Mouse (Mus musculus) kidney, postnatal 14 days (tissue): ENCODE measurements around the gene Drc7.
A peak's percentile ranks its signal among the peaks of the same experiment; 100 is the strongest.
"Not testable (repeated sequence)": the region's sequence is repeated elsewhere in the genome, so short reads cannot be mapped to it uniquely, and the experiment has no call there.

Source experiments
- DNase-seq: peaks from one replicate; pipeline ENCODE4 v3.0.0; 2022; ENCODE audit warnings: mixed read lengths

Drc7 gene

DNA sequence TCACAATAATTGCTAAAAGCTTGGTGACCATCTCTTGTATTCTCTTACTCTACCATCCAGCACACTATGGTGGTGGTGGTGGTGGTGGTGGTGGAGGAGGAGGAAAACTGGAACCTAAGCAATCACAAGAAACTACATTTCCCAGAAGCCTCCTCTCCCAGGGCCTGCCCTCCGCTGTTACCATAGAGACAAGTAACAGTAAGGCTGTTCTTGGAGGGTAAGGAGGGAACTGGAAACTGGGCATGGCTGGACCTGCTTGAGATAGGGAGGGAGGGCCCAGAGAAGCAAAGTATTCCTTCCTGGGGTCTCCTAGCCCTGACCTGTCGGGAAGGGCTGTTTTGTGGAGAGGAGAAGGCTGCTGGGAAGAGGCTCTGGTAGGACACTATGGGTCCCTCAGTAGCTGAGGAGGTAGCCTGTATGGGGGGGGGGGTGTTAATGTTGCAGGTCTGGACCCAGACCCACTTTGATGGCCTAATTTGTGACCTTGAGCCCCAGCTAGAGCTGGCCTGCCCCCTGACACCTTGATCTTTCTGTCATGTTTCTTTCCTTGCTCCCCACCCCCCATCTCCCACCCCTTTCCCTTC lies at the start of gene Drc7:
Gene Drc7, plus strand, starts transcription at position 177 of the 584 bp plus-strand sequence.
- no peak for DNase-seq

DNA sequence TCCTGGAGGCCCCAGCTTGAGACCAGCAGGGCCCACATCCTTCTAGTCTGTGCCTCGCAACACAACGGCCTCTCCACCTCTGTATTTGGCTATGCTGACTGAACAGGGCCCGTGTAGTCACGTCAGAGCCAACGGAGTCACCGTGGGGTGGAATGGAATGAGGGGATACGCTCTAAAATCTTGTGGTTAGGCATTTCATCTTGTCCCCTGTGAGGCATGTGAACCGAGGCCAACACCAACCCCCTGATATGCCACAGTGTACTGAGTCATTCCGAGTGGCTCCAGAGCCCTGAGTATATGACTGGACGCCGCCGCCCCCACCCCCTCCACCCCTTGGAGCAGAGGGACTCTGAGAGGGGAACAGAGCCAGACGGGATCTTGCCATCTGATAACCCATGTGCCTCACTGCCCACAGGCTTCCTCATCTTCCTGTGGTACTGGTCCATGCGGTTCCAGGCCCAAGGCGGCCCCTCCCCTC lies 42.4 kb upstream of the Drc7 start:
- DNase-seq: no peak

GRCm38 (mm10) chr8:95015866-95016265 lies 39.0 kb upstream of the Drc7 start:
- DNase-seq: no peak

- DNase-seq: no peak
These were observed 38.2 kb upstream of the Drc7 start for GRCm38 (mm10) chr8:95016684-95017083.

GRCm38 (mm10) chr8:95017451-95017850 lies 37.5 kb upstream of the Drc7 start, which contains the start of gene Adgrg3:
Gene Adgrg3, plus strand, starts transcription at chr8:95017692.
- no peak for DNase-seq

DNA sequence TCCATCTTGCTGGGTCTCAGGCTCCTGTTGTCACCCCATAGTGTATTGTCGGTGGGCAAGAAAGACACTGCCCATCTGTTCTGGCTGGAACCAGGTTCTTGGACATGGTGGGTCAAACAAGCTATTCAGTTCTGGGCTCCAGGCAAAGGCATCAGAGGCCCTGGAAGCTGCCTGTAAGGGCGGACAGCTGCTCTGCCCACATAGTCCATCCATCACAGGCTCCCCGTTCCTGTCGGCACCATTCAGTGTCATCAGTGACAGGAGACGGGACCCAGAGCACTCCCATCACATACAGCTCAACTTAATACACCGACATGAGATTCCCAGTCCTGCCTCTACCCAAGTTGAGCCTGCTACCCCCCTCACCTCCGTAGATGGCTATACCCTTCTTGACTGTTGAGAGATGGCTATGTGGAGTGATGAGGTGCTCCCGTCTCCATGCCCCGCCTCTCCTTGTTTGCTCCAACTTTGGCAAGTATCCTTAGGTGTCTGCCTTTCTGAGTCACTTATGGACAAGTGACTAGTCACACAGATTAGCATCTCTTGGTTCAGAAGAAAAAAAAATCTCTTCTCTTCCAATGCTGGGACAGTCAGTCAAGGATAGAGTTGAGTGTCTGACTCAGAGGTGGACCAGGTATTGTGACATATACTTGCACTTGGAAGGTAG lies 36.8 kb upstream of the Drc7 start:
- no peak for DNase-seq

GRCm38 (mm10) chr8:95020293-95020777 lies 34.6 kb upstream of the Drc7 start:
- peak; percentile 47 for DNase-seq

DNA sequence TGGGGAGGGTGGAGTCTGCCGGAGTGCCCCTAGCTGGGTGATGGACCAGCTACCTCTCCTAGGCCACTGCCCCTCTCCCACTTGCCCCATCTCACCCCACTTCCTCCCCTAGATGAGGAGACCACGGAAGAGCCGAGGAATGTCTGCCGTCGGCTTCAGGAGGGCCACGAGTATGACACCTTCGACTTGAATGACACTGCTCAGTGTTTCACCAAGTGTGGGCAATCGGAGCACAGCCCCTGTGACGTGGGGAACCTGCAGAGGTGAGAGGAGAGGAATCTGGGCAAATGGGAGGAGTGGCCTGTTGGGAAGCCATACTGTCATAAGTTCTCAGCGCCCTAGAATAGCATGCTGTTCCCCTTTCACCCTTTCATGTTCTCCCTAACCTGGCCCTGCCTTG lies 34.1 kb upstream of the Drc7 start:
- DNase-seq: no peak

- no peak for DNase-seq
These were observed 31.7 kb upstream of the Drc7 start for GRCm38 (mm10) chr8:95023201-95023600.

- no peak for DNase-seq
These were observed 30.5 kb upstream of the Drc7 start for GRCm38 (mm10) chr8:95024387-95024786.

DNA sequence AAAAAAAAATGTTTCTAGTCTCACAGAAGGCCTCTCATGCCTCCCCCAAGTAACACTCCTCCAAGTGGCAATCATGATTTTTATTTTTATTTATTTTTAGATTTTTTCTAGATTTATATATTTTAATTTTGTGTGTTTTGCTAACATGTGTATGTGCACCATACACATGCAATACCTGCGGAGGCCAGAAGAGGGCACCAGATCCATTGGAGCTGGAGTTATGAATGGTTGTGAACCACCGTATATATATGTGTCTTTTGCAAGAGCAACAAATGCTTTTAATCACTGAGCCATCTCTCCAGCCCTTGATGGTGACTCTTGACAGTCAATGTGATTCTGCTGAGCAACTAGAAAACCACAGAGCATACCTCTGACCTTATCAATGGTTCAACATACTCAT lies 29.5 kb upstream of the Drc7 start:
- no peak for DNase-seq

- not testable (repeated sequence) for DNase-seq
These were observed 26.5 kb upstream of the Drc7 start for GRCm38 (mm10) chr8:95028391-95028790.

- DNase-seq: peak; percentile 51
These were observed 17.6 kb upstream of the Drc7 start for GRCm38 (mm10) chr8:95037106-95037925.

DNA sequence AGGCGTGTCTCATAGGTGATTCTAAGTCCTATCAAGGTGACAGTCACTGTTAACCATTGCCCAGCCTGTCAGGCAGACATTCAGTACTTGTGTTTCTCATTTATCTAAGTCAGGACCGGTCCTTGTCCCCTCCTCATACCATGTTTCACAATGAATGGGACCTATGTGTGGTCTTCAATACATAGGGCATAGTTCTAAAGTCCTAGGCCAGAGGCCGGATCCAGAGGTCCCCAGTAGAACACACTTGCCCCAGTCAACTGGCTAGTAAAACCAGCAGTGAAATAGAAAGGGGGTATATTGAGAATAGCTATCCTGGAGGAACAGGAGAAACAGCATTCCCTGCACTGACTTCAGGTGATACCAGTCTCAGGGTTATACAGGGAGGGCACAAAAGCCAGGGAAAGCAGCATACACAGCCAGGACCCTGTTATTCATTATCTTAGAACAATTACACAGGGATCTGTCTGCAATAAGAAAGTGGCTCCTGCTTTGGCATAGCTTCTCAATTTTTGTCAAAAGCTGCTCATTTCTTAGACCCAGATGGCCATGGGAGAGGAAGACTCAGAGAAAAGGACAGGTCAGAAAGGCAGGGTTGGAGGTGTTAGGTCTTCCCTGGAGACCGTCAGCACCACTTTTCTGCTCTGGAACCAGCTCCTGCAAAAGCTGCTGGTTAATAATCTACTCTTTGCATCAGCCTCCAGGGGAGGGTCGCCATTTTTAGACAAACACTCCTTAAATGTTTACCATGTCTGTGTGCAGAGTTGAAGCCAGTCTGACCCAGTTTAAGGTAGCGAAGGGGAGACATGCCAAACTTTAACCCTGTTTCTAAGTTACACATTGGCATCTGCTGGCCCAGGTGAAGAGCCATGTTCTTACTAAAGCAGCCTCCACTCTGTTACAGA lies 12.8 kb upstream of the Drc7 start:
- DNase-seq: peak; percentile 63

GRCm38 (mm10) chr8:95044811-95045210 lies 10.1 kb upstream of the Drc7 start:
- DNase-seq: no peak

DNA sequence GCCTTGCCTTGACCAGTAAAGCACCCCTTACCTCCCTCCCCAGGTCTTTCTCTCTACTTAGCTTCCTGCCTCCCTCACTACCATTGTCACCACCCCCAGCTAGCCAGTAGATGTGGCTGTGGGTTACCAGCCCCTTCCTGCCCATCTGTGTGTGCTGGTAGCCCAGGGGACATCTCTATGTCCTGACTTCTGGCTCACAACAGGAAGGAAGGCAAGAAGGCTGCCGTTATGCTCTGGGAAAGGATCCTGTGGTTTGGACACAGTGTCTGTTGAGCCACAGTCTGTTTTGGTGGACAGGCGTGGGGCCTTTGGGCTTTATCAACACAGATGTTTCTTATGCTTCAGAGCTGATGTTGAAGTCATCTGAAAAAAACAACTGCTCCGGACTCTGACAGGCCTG lies 7.9 kb upstream of the Drc7 start:
- DNase-seq: no peak

DNA sequence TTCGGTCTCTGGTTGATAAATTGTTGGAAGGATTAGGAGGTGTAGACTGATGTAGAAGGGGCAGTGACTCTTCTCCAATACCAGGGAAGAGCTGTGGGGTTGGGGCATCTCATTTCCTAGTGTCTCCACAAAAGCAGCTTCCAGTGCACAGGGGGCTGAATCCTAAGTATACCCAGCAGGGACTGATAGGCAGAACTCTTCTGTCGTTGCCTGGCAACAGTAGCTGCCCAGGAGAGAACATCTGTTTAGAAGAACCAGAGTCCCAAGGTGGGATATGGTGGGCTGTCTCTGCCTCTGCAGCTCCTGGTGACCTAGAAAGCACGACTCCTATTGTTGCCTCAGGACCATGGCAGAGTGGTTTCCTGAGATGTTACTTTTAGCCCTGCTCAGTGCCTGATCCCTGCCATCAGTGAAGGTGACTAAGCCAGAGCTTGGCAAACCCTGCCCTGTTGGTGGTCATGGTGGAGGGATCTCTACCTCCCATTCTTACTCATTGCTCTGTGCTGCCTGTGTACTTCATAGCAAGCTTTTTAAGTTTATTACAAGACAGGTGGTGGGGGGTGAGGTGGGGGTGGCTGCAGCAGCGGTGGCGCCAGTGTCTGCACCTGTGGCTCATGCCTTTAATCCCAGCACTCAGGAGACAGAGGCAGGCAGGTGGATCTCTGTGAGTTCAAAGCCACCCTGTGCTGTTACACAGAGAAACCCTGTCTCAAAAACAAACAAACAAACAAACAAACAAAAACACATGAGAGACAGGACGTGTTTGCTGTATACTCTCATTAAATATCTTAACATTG lies 6.8 kb upstream of the Drc7 start:
- DNase-seq: no peak

GRCm38 (mm10) chr8:95049636-95050035 lies 5.3 kb upstream of the Drc7 start:
- no peak for DNase-seq

GRCm38 (mm10) chr8:95054438-95054837 lies 465 bp upstream of the Drc7 start:
- no peak for DNase-seq

- DNase-seq: no peak
These were observed 1.5 kb downstream of the Drc7 start for GRCm38 (mm10) chr8:95056414-95056813.

DNA sequence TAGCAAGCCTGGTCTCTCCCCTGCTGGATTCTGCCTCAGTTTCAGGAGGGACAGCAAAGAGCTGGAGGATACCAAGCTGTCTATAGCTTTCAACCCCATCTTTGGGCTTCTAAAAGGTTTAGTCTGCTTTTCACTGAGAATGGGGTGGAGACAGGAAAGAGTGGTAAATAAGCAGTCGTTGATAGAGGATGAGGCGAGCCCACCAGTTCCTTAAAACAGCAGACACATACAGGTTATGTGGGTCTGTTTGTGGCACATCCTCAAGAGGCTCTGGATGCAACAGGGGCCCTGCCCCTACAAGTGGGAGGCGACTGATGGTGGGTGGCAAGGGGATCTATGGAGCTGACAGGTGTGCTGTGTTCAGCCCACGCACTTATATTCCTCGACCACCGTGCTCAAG lies 3.8 kb downstream of the Drc7 start:
- DNase-seq: no peak
